Mouse (Mus musculus) small intestine, adult 2 months (tissue): ENCODE measurements around the gene Tnfrsf22.

ENCODE experiments used
- CTCF ChIP-seq: fragments of 200-500 bp; IDR thresholded peaks from 2 replicates; pipeline ENCODE4 v1.5.1; 2012; ENCODE audit warnings: low read depth, mild to moderate bottlenecking, control low read depth, inconsistent platforms, low read length, moderate library complexity, mixed read lengths; ENCODE audit not compliant: insufficient replicate concordance, insufficient read length; ENCODE audit errors: extremely low read depth
- POLR2A ChIP-seq: fragments of 200-500 bp; IDR thresholded peaks from 2 replicates; pipeline ENCODE4 v1.6.1; 2012; ENCODE audit warnings: low read depth, mild to moderate bottlenecking, control low read depth, inconsistent platforms, low read length, moderate library complexity

DNA sequence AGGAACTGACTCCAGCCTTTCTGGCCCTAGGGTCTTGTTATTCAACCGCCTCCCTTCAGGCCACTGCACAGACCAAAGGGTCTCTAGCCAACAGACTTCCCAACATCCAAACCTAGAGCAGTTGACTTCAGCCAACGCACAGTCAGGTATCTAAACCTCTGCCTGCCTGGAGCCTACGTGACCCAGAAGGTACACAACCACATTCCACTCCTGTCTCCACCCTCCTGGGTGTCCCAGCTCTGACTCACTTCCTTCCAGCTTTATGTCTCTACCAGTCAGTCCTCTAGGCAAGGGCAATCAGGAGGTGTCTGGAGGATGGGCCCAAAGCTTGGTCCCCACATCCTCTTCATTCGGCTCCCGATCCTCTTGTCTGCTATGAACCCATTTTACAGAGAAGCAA is 41.7 kb upstream of the Tnfrsf22 start:
- TF ChIP-seq CTCF (no peak), POLR2A (no peak)
